Comparison of ENCODE assay signal across 19 mouse cellular contexts in genomic region chr7:37215498-37215897, GRCm38 (mm10).
"Had no signal": no experiment of that assay in that cellular context is flagged by ENCODE, and none has a peak within 500 bp of the region (broad histone marks: within the 10 kb centered on the region; RNA-seq: fewer than 3 reads in every experiment).

No protein-coding gene starts in this region.

- H3K4me3 ChIP-seq: layer of hippocampus, adult 2 months; left cerebral cortex, adult 2 months; limb, embryonic 12.5 days; limb, embryonic 15.5 days; lung, embryonic 15.5 days; megakaryocyte, embryonic 14.5 days; midbrain, embryonic 10.5 days; midbrain, embryonic 13.5 days had no signal

- DNase-seq: kidney, adult 11 months; kidney, adult 9 months; kidney, postnatal 25 days; layer of hippocampus, adult 9-11 months; layer of hippocampus, postnatal 36 days; left cerebral cortex, postnatal 4 days; lung, adult 18-20 months; lung, postnatal 10 days; lung, postnatal 36 days; thymus, adult 18-20 months; thymus, postnatal 36 days had no signal

- ATAC-seq: midbrain, embryonic 13.5 days had no signal

- H3K9ac ChIP-seq: limb, embryonic 12.5 days; limb, embryonic 15.5 days; lung, embryonic 15.5 days; midbrain, embryonic 13.5 days had no signal

- H3K36me3 ChIP-seq: limb, embryonic 12.5 days; limb, embryonic 15.5 days; lung, embryonic 15.5 days; midbrain, embryonic 10.5 days; midbrain, embryonic 13.5 days had no signal

- H3K4me1 ChIP-seq: megakaryocyte, embryonic 14.5 days had no signal

- H3K9me3 ChIP-seq: limb, embryonic 15.5 days; lung, embryonic 15.5 days; midbrain, embryonic 10.5 days; midbrain, embryonic 13.5 days had no signal

- H3K27me3 ChIP-seq: limb, embryonic 12.5 days; limb, embryonic 15.5 days; lung, embryonic 15.5 days; megakaryocyte, embryonic 14.5 days; midbrain, embryonic 13.5 days had no signal

- H3K27ac ChIP-seq: layer of hippocampus, adult 2 months; left cerebral cortex, adult 2 months; limb, embryonic 12.5 days; limb, embryonic 15.5 days; lung, embryonic 15.5 days; midbrain, embryonic 10.5 days; midbrain, embryonic 13.5 days had no signal

- H3K4me2 ChIP-seq: limb, embryonic 12.5 days; limb, embryonic 15.5 days; lung, embryonic 15.5 days; midbrain, embryonic 13.5 days had no signal
